Mouse (Mus musculus): ENCODE results near the gene Pltp.

GRCm38 (mm10) chr2:164850061-164850460 lies 7.5 kb downstream of the Pltp start:
- TF ChIP-seq CTCF (IDR thresholded peaks at IDR 0.05; ENCODE audit: control insufficient read depth, insufficient read depth, insufficient replicate concordance, low read depth, low read length) (no peak), POLR2A (IDR thresholded peaks at IDR 0.05; ENCODE audit: control insufficient read depth, low read depth, low read length) (no peak)
